Mouse (Mus musculus): ENCODE measurements around the gene Hadhb.

The Hadhb gene

GRCm38 (mm10) chr5:30128680-30129079 lies 26.4 kb upstream of the Hadhb start:
- no peak for DNase-seq (ENCODE audit: low spot score)

GRCm38 (mm10) chr5:30131246-30131645 lies 23.8 kb upstream of the Hadhb start:
- no peak for DNase-seq (ENCODE audit: low spot score)

GRCm38 (mm10) chr5:30132173-30132572 lies 22.9 kb upstream of the Hadhb start:
- no peak for DNase-seq (ENCODE audit: low spot score)

GRCm38 (mm10) chr5:30135711-30136231 lies 19.3 kb upstream of the Hadhb start:
- DNase-seq (ENCODE audit: low spot score) = no peak

- DNase-seq (ENCODE audit: low spot score) = no peak
These were observed 17.8 kb upstream of the Hadhb start for GRCm38 (mm10) chr5:30137271-30137670.

GRCm38 (mm10) chr5:30138193-30138592 lies 16.9 kb upstream of the Hadhb start:
- no peak for DNase-seq (ENCODE audit: low spot score)

GRCm38 (mm10) chr5:30146526-30146925 lies 8.5 kb upstream of the Hadhb start:
- no peak for DNase-seq (ENCODE audit: low spot score)

GRCm38 (mm10) chr5:30148133-30148920 lies 6.7 kb upstream of the Hadhb start:
- DNase-seq (ENCODE audit: low spot score) = no peak

- no peak for DNase-seq (ENCODE audit: low spot score)
These were observed 3.0 kb upstream of the Hadhb start for GRCm38 (mm10) chr5:30152007-30152406.

- DNase-seq (ENCODE audit: low spot score) = no peak
These were observed 2.6 kb upstream of the Hadhb start for GRCm38 (mm10) chr5:30152413-30152812.

GRCm38 (mm10) chr5:30153222-30153621 lies 1.8 kb upstream of the Hadhb start:
- no peak for DNase-seq (ENCODE audit: low spot score)

- no peak for DNase-seq (ENCODE audit: low spot score)
These were observed 1.0 kb upstream of the Hadhb start for GRCm38 (mm10) chr5:30154013-30154412.

GRCm38 (mm10) chr5:30155395-30155792 lies 346 bp downstream of the Hadhb start:
- no peak for DNase-seq (ENCODE audit: low spot score)

- no peak for DNase-seq (ENCODE audit: low spot score)
These were observed 977 bp downstream of the Hadhb start for GRCm38 (mm10) chr5:30155821-30156629.

- no peak for DNase-seq (ENCODE audit: low spot score)
These were observed 4.6 kb downstream of the Hadhb start for GRCm38 (mm10) chr5:30159601-30160000.

GRCm38 (mm10) chr5:30161836-30162235 lies 6.8 kb downstream of the Hadhb start:
- DNase-seq (ENCODE audit: low spot score) = no peak

GRCm38 (mm10) chr5:30162339-30162738 lies 7.3 kb downstream of the Hadhb start:
- DNase-seq (ENCODE audit: low spot score) = no peak

- no peak for DNase-seq (ENCODE audit: low spot score)
These were observed 10.3 kb downstream of the Hadhb start for GRCm38 (mm10) chr5:30165234-30165946.

- DNase-seq (ENCODE audit: low spot score) = no peak
These were observed 15.4 kb downstream of the Hadhb start for GRCm38 (mm10) chr5:30170303-30170940.

- no peak for DNase-seq (ENCODE audit: low spot score)
These were observed 17.1 kb downstream of the Hadhb start for GRCm38 (mm10) chr5:30172115-30172514.

GRCm38 (mm10) chr5:30172931-30173692 lies 18.1 kb downstream of the Hadhb start:
- no peak for DNase-seq (ENCODE audit: low spot score)
